Mouse (Mus musculus): ENCODE data around the gene Papola.

DNA sequence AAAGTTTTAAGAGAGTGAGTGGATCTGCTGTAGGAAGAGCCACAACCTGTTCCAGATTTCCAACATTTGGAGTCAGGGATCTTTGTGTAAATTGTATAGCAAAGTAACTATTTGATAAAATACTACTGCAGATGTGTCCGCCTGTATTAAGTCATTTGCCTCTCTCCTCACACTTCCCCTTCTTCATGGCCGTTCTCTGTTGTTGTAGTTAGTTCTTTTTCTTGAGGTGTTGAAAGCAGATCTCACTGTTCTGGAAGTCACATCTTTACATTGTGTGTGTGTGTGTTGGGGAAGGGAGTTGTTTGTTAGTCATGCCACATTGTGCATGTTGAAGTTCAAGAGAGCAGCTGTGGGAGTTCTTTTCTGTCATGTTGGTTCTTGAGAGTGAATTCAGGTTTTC is 10.4 kb downstream of the Papola start:
- TF ChIP-seq CTCF (IDR thresholded peaks at IDR 0.05; ENCODE audit: borderline replicate concordance, control insufficient read depth, extremely low read depth, insufficient read depth, low read length, poor library complexity) (no peak), POLR2A (IDR thresholded peaks at IDR 0.05; ENCODE audit: control insufficient read depth, extremely low read depth, insufficient read depth, low read length, poor library complexity) (no peak)
